Mouse (Mus musculus) thymus, adult 18-20 months (tissue): ENCODE measurements around the gene Ifih1.

Source experiments
- DNase-seq, 2 experiments: peaks; one replicate each; pipeline ENCODE4 v3.0.0; 2022; ENCODE audit warnings: mixed read lengths in 2 of 2

The Ifih1 gene

GRCm38 (mm10) chr2:62630446-62630845 is 15.6 kb downstream of the Ifih1 start:
- DNase-seq: no peak

- DNase-seq: no peak
Observed at GRCm38 (mm10) chr2:62628356-62628755, 17.7 kb downstream of the Ifih1 start.

- DNase-seq: no peak
Observed at GRCm38 (mm10) chr2:62627728-62628127, 18.3 kb downstream of the Ifih1 start.

- DNase-seq: no peak
Observed at GRCm38 (mm10) chr2:62623024-62623441, 23.0 kb downstream of the Ifih1 start.

GRCm38 (mm10) chr2:62619679-62620078 is 26.4 kb downstream of the Ifih1 start:
- no peak for DNase-seq

- no peak for DNase-seq
Observed at GRCm38 (mm10) chr2:62618934-62619341, 27.1 kb downstream of the Ifih1 start.

- DNase-seq: no peak
Observed at GRCm38 (mm10) chr2:62613133-62613532, 32.9 kb downstream of the Ifih1 start.

GRCm38 (mm10) chr2:62606205-62606604 is 39.9 kb downstream of the Ifih1 start:
- no peak for DNase-seq

GRCm38 (mm10) chr2:62603530-62603929 is 42.5 kb downstream of the Ifih1 start:
- no peak for DNase-seq

- no peak for DNase-seq
Observed at GRCm38 (mm10) chr2:62596586-62596985, 49.5 kb downstream of the Ifih1 start.

GRCm38 (mm10) chr2:62594491-62594890 is 51.6 kb downstream of the Ifih1 start:
- DNase-seq: no peak

- DNase-seq: no peak
Observed at GRCm38 (mm10) chr2:62591555-62591954, 54.5 kb downstream of the Ifih1 start.

GRCm38 (mm10) chr2:62589333-62589732 is 56.7 kb downstream of the Ifih1 start:
- no peak for DNase-seq

GRCm38 (mm10) chr2:62585769-62586168 is 60.3 kb downstream of the Ifih1 start:
- no peak for DNase-seq

- no peak for DNase-seq
Observed at GRCm38 (mm10) chr2:62574962-62575361, 71.1 kb downstream of the Ifih1 start.

- no peak for DNase-seq
Observed at GRCm38 (mm10) chr2:62574250-62574649, 71.8 kb downstream of the Ifih1 start.

- DNase-seq: no peak
Observed at GRCm38 (mm10) chr2:62573753-62574159, 72.3 kb downstream of the Ifih1 start, which contains the start of gene Fap. TSS of gene Fap (minus strand) at chr2:62574075.

- DNase-seq: no peak
Observed at GRCm38 (mm10) chr2:62573099-62573752, 72.8 kb downstream of the Ifih1 start.

GRCm38 (mm10) chr2:62564687-62565086 is 81.4 kb downstream of the Ifih1 start:
- DNase-seq: no peak

- no peak for DNase-seq
Observed at GRCm38 (mm10) chr2:62562661-62563485, 83.2 kb downstream of the Ifih1 start.

- no peak for DNase-seq
Observed at GRCm38 (mm10) chr2:62557417-62557816, 88.6 kb downstream of the Ifih1 start.

GRCm38 (mm10) chr2:62556349-62556748 is 89.7 kb downstream of the Ifih1 start:
- DNase-seq: no peak

GRCm38 (mm10) chr2:62549659-62550058 is 96.4 kb downstream of the Ifih1 start:
- DNase-seq: no peak

GRCm38 (mm10) chr2:62549131-62549530 is 96.9 kb downstream of the Ifih1 start:
- no peak for DNase-seq
